ENCODE assay signal across 8 mouse cellular contexts in genomic region chr8:85699051-85699450, GRCm38 (mm10). TPM values are rescaled to one million over a fixed set of nuclear protein-coding genes. Genes with fewer than 3 reads are reported as not detected.
DNase-seq lines count a peak whose midpoint lies in the region; ATAC-seq and TF ChIP-seq lines count a peak whose summit lies in the region.

No protein-coding gene starts in this region.

- peak; percentile 88 for TF ChIP-seq CTCF in heart, postnatal 0 days (IDR thresholded peaks at IDR 0.05; ENCODE audit: low read depth)
- TF ChIP-seq CTCF in liver, embryonic 14.5 days (IDR thresholded peaks at IDR 0.05; ENCODE audit: low read depth): peak; percentile 89

- peak overlapping the region; percentile 26 for H3K4me3 ChIP-seq in forebrain, embryonic 12.5 days (replicated peaks)
- H3K4me3 ChIP-seq in heart, postnatal 0 days (ENCODE audit: low read depth, low read length): no peak overlapping the region
- H3K4me3 ChIP-seq in liver, embryonic 14.5 days (ENCODE audit: insufficient read depth in 1 of 2, low read depth in 2 of 2, low read length in 2 of 2): no peak overlapping the region
- H3K4me3 ChIP-seq in neural tube, embryonic 13.5 days: peak overlapping the region; percentile 28

- no peak for TF ChIP-seq EP300 in heart, postnatal 0 days (IDR thresholded peaks at IDR 0.05; ENCODE audit: low read depth)
- no peak for TF ChIP-seq EP300 in liver, embryonic 14.5 days (IDR thresholded peaks at IDR 0.05; ENCODE audit: low read depth)

- no peaks in the 10 kb centered on the region for H3K36me3 ChIP-seq in forebrain, embryonic 12.5 days (replicated peaks)
- no peaks in the 10 kb centered on the region for H3K36me3 ChIP-seq in heart, postnatal 0 days (replicated peaks; ENCODE audit: control insufficient read depth, insufficient read depth, low read length)
- H3K36me3 ChIP-seq in liver, embryonic 14.5 days (replicated peaks; ENCODE audit: control insufficient read depth, insufficient read depth, low read depth): no peaks in the 10 kb centered on the region
- H3K36me3 ChIP-seq in neural tube, embryonic 13.5 days: no peaks in the 10 kb centered on the region

- peaks cover 13% of the 10 kb centered on the region; the same call in 1 of the 2 replicates for H3K27me3 ChIP-seq in forebrain, embryonic 12.5 days
- H3K27me3 ChIP-seq in heart, postnatal 0 days (ENCODE audit: control insufficient read depth, insufficient read depth, low read length): peaks cover 13% of the 10 kb centered on the region
- H3K27me3 ChIP-seq in liver, embryonic 14.5 days (ENCODE audit: control insufficient read depth, insufficient read depth, low read length): peaks cover 33% of the 10 kb centered on the region
- H3K27me3 ChIP-seq in neural tube, embryonic 13.5 days: peaks cover 13% of the 10 kb centered on the region

- H3K9ac ChIP-seq in forebrain, embryonic 12.5 days: no peak overlapping the region
- H3K9ac ChIP-seq in heart, postnatal 0 days (replicated peaks; ENCODE audit: low read depth, low read length): no peak overlapping the region
- no peak overlapping the region for H3K9ac ChIP-seq in liver, embryonic 14.5 days (replicated peaks)
- H3K9ac ChIP-seq in neural tube, embryonic 13.5 days: no peak overlapping the region

- WGBS in forebrain, embryonic 12.5 days: under 1% methylated on average over 6 of the region's 6 CpGs
- WGBS in heart, postnatal 0 days: 2% methylated on average over 6 of the region's 6 CpGs
- WGBS in liver, embryonic 14.5 days (ENCODE audit: insufficient replicate concordance): 1% methylated on average over 6 of the region's 6 CpGs
- WGBS in neural tube, embryonic 13.5 days: under 1% methylated on average over 6 of the region's 6 CpGs

- H3K9me3 ChIP-seq in forebrain, embryonic 12.5 days: no peaks in the 10 kb centered on the region
- no peaks in the 10 kb centered on the region for H3K9me3 ChIP-seq in heart, postnatal 0 days (replicated peaks; ENCODE audit: control insufficient read depth, low read length)
- H3K9me3 ChIP-seq in liver, embryonic 14.5 days (ENCODE audit: control insufficient read depth, low read length): no peaks in the 10 kb centered on the region
- H3K9me3 ChIP-seq in neural tube, embryonic 13.5 days: no peaks in the 10 kb centered on the region

- peak; percentile 90 for DNase-seq in ES-CJ7 (ENCODE audit: low read depth, low spot score)
- peak; percentile 68 for DNase-seq in c-Kit-positive CD71-positive TER-119-negative erythroid progenitor cells, embryonic 14.5 days (ENCODE audit: low read depth)
- peak; percentile 72 for DNase-seq in heart, postnatal 0 days (ENCODE audit: low spot score)
- DNase-seq in kidney, postnatal 25 days: peak; percentile 50 to 66
- DNase-seq in liver, embryonic 14.5 days (ENCODE audit: low read depth in 3 of 3, low spot score in 3 of 3): peak; percentile 52 to 57 (median 54)
- peak; percentile 68 for DNase-seq in telencephalon, adult 2 months (ENCODE audit: low read depth, low spot score)

- H3K27ac ChIP-seq in forebrain, embryonic 12.5 days: no peak overlapping the region
- no peak overlapping the region for H3K27ac ChIP-seq in heart, postnatal 0 days (ENCODE audit: low read depth)
- no peak overlapping the region for H3K27ac ChIP-seq in liver, embryonic 14.5 days
- no peak overlapping the region for H3K27ac ChIP-seq in neural tube, embryonic 13.5 days (replicated peaks)

- ATAC-seq in forebrain, embryonic 12.5 days (ENCODE audit: low FRiP score): peak; percentile 41; the same call in 1 of the 2 replicates
- ATAC-seq in heart, postnatal 0 days (ENCODE audit: insufficient read depth, low read depth): peak; percentile 49; the same call in 1 of the 2 replicates
- ATAC-seq in liver, embryonic 14.5 days (ENCODE audit: insufficient read depth): no peak
- ATAC-seq in neural tube, embryonic 13.5 days (ENCODE audit: low read depth): peak; percentile 32; the same call in 1 of the 2 replicates

- H3K4me1 ChIP-seq in forebrain, embryonic 12.5 days: peaks cover 5% of the 10 kb centered on the region; the same call in 1 of the 2 replicates
- peaks cover 5% of the 10 kb centered on the region for H3K4me1 ChIP-seq in heart, postnatal 0 days (ENCODE audit: control insufficient read depth, insufficient read depth)
- H3K4me1 ChIP-seq in liver, embryonic 14.5 days (replicated peaks; ENCODE audit: control insufficient read depth in 2 of 2, insufficient read depth in 2 of 2, low read length in 1 of 2): peaks cover 3 to 5% of the 10 kb centered on the region in 2 experiments; a peak in 3 of 4 replicates
- H3K4me1 ChIP-seq in neural tube, embryonic 13.5 days (replicated peaks): peaks cover 12% of the 10 kb centered on the region

- peak overlapping the region; percentile 48 for H3K4me2 ChIP-seq in forebrain, embryonic 12.5 days
- 0 out of 2 replicates have a peak overlapping the region, but pooled peaks have one; percentile 5 for H3K4me2 ChIP-seq in heart, postnatal 0 days (ENCODE audit: low read depth, low read length)
- peak overlapping the region; percentile 22; the same call in 1 of the 2 replicates for H3K4me2 ChIP-seq in liver, embryonic 14.5 days (ENCODE audit: low read depth)
- H3K4me2 ChIP-seq in neural tube, embryonic 13.5 days: peak overlapping the region; percentile 73

RNA-seq across cellular contexts. Expression of gene Neto2, which starts 1.7 kb away (rescaled TPM):
- polyA plus RNA-seq in forebrain, embryonic 12.5 days (2016; fragmentation: Nextera tagmentation; extraction: Ambion mirVana): 41.1 and 42.3 TPM in 2 replicates
- total RNA-seq in heart, postnatal 0 days (2014; rRNA removed; ENCODE audit: low replicate concordance): 4.4 and 5.5 TPM in 2 replicates
- 1.4 and 1.7 TPM in 2 replicates for polyA plus RNA-seq in heart, postnatal 0 days (2015; fragmentation: Nextera tagmentation; extraction: Ambion mirVana)
- 0.42 and 0.56 TPM in 2 replicates for polyA plus RNA-seq in liver, embryonic 14.5 days (2012; rRNA removed)
- 1.4 and 1.5 TPM in 2 replicates for polyA plus RNA-seq in liver, embryonic 14.5 days (2014; fragmentation: Nextera tagmentation; extraction: Ambion mirVana)
- polyA plus RNA-seq in neural tube, embryonic 13.5 days (2015; fragmentation: Nextera tagmentation; extraction: Ambion mirVana): 41.2 and 42.3 TPM in 2 replicates

Comparison
In these comparisons a context has a peak if more than half of its experiments do, and no peak if none do; other contexts are left out.
1. H3K4me2 ChIP-seq: peak in every context shown above with its lines; median percentile 73 in neural tube, embryonic 13.5 days; 48 in forebrain, embryonic 12.5 days; 22 in liver, embryonic 14.5 days; 5 in heart, postnatal 0 days.
2. H3K4me3 ChIP-seq: peak in forebrain, embryonic 12.5 days (single experiment) and neural tube, embryonic 13.5 days (single experiment); none in heart, postnatal 0 days (single experiment) and liver, embryonic 14.5 days (0 of 2).
3. RNA of gene Neto2, which starts 1.7 kb away (polyA plus RNA-seq): 41.2 to 42.3 TPM in neural tube, embryonic 13.5 days and 41.1 to 42.3 TPM in forebrain, embryonic 12.5 days; 0.42 to 1.5 TPM in liver, embryonic 14.5 days and 1.4 to 1.7 TPM in heart, postnatal 0 days; every median in the first group is over 10 times any median in the second.
4. Peak in every context shown above with its lines, with median percentiles within 50 percentile points of each other: DNase-seq.